In the genomic region with DNA sequence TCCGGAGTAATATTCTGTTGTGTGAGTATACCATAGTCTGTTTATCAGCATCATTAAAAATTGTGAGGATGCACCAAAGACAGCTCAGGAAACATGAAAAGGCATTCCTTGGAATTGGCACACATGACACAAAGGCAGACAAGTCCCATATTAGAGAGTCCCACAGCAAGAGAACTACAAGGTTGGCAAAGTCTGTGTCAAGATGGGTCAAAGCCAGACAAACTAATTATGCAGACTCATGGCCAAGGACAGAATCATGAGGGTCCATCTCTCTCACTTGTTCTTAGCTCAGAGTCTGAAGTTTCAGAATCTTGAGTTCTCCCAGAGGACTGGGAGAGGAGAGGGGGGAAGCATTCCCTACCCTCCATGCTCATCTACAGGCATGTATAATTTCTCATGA, we compare ENCODE assay signal across 17 mouse cellular contexts.
"Had no signal": no experiment of that assay in that cellular context is flagged by ENCODE, and none has a peak within 500 bp of the region (broad histone marks: within the 10 kb centered on the region; RNA-seq: fewer than 3 reads in every experiment).

No protein-coding gene starts in this region.

- H3K9ac ChIP-seq: lung, embryonic 15.5 days; midbrain, embryonic 13.5 days; midbrain, embryonic 15.5 days; neural tube, embryonic 12.5 days; stomach, embryonic 15.5 days had no signal

- H3K4me2 ChIP-seq: lung, embryonic 15.5 days; midbrain, embryonic 11.5 days; midbrain, embryonic 13.5 days; midbrain, embryonic 15.5 days; neural tube, embryonic 12.5 days; stomach, embryonic 15.5 days had no signal

- ATAC-seq: lung, postnatal 0 days; midbrain, embryonic 13.5 days; midbrain, embryonic 15.5 days had no signal

- H3K27me3 ChIP-seq: lung, embryonic 15.5 days; megakaryocyte, embryonic 14.5 days; midbrain, embryonic 13.5 days; midbrain, embryonic 15.5 days; neural tube, embryonic 12.5 days; stomach, embryonic 15.5 days had no signal

- H3K4me3 ChIP-seq: lung, embryonic 15.5 days; megakaryocyte, embryonic 14.5 days; midbrain, embryonic 13.5 days; midbrain, embryonic 15.5 days; neural tube, embryonic 12.5 days; stomach, embryonic 15.5 days had no signal

- H3K9me3 ChIP-seq: lung, embryonic 15.5 days; megakaryocyte, embryonic 14.5 days; midbrain, embryonic 13.5 days; midbrain, embryonic 15.5 days; neural tube, embryonic 12.5 days; stomach, embryonic 15.5 days had no signal

- H3K4me1 ChIP-seq: lung, embryonic 15.5 days; megakaryocyte, embryonic 14.5 days; midbrain, embryonic 13.5 days; midbrain, embryonic 15.5 days; neural tube, embryonic 12.5 days; stomach, embryonic 15.5 days had no signal

- H3K36me3 ChIP-seq: lung, embryonic 15.5 days; midbrain, embryonic 13.5 days; midbrain, embryonic 15.5 days; neural tube, embryonic 12.5 days; stomach, embryonic 15.5 days had no signal

- H3K27ac ChIP-seq: lung, embryonic 15.5 days; macrophage; midbrain, embryonic 13.5 days; midbrain, embryonic 15.5 days; neural tube, embryonic 12.5 days; stomach, embryonic 15.5 days; stomach, postnatal 0 days had no signal

- DNase-seq: lung, adult 2 months; lung, postnatal 14 days; lung, postnatal 36 days; right cerebral cortex, postnatal 14 days; thymus, adult 2 months; thymus, postnatal 25 days; thymus, postnatal 4 days had no signal
